Mouse (Mus musculus) megakaryocyte, embryonic 14.5 days (primary cell): ENCODE measurements around the gene Tet3.

Source experiments
- FLI1 ChIP-seq: IDR thresholded peaks from 2 replicates; pipeline ENCODE4 v1.6.1; 2012; ENCODE audit warnings: low read length, inconsistent platforms, mixed read lengths
- GATA1 ChIP-seq: IDR thresholded peaks from 3 replicates; pipeline ENCODE4 v1.6.1; 2012; ENCODE audit warnings: mixed read lengths, low read length, inconsistent platforms, borderline replicate concordance

DNA sequence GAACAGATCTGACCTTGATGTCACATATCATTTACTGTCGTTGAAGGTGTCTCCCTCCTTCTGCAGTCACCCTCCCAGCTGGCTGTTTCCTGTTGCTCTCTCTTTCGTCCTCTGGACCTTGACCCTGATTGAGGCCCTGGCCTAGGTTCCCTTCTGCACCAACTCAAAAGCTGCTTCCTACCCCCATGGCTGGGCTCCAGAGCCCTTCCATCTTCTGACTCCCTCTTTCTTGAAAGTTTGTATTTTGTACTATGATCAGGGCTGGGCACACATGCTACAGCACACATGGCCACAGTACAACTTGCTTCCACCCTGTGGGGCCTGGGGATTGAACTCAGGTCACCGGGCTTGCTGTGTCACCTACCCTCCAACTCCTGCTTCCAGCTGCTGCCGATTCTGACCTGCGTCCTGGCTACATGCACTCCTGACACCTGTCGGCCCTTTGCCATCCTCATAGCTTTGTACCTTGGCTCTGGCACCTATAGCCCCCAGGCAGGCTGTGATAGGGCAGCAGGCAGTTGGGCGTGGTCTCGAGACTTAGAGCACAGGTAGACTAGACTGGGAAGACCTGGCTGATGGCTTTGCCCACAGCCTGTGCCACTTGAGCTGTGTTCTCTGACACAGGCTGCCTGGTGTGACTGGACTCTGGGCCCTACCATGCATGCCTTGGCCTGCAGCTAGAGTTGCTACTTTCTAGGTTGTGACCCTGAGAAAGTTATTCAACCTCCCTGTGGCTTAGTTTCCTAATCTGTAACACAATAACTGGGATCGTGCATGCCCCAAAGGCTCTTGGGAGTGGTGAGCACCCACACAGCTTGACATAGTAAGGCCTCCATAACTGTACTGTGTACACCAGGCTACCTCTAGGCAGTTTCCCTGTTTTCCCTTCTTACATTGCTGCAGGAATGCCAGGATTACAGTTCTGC, 103.8 kb downstream of the Tet3 start:
- TF ChIP-seq GATA1 (no peak), FLI1 (no peak)
